Mouse (Mus musculus): ENCODE data around the gene Mpi.

Gene Mpi

GRCm38 (mm10) chr9:57522114-57522860 lies 30.3 kb downstream of the Mpi start:
- no peak for DNase-seq

GRCm38 (mm10) chr9:57521056-57521911 lies 31.3 kb downstream of the Mpi start, which contains the start of gene Cox5a:
Gene Cox5a (plus strand): TSS chr9:57521274.
- peak; percentile 93 for DNase-seq

GRCm38 (mm10) chr9:57520375-57521055 lies 32.0 kb downstream of the Mpi start:
- peak; percentile 23 to 58 for DNase-seq

GRCm38 (mm10) chr9:57517113-57517512 lies 35.5 kb downstream of the Mpi start:
- DNase-seq: peak in 1 of 2 experiments; percentile 66

GRCm38 (mm10) chr9:57510577-57510976 lies 42.0 kb downstream of the Mpi start:
- no peak for DNase-seq

- DNase-seq: no peak
Observed at GRCm38 (mm10) chr9:57505700-57506099, 46.9 kb downstream of the Mpi start.

GRCm38 (mm10) chr9:57504891-57505290 lies 47.7 kb downstream of the Mpi start:
- no peak for DNase-seq

- DNase-seq: peak; percentile 53 to 61
Observed at GRCm38 (mm10) chr9:57504381-57504700, 48.2 kb downstream of the Mpi start.

- DNase-seq: peak; percentile 60 to 75
Observed at GRCm38 (mm10) chr9:57503622-57504380, 48.8 kb downstream of the Mpi start, which contains the start of gene Rpp25. Gene Rpp25 (plus strand): TSS chr9:57504026.

- no peak for DNase-seq
Observed at GRCm38 (mm10) chr9:57502911-57503621, 49.5 kb downstream of the Mpi start.

GRCm38 (mm10) chr9:57501861-57502260 lies 50.7 kb downstream of the Mpi start:
- DNase-seq: no peak

- no peak for DNase-seq
Observed at GRCm38 (mm10) chr9:57501452-57501851, 51.1 kb downstream of the Mpi start.

GRCm38 (mm10) chr9:57498536-57498935 lies 54.0 kb downstream of the Mpi start:
- DNase-seq: no peak

GRCm38 (mm10) chr9:57497236-57497635 lies 55.3 kb downstream of the Mpi start:
- DNase-seq: peak; percentile 30 to 59

GRCm38 (mm10) chr9:57494970-57495369 lies 57.6 kb downstream of the Mpi start:
- no peak for DNase-seq

All from kidney, adult 8-10 months (tissue).